Mouse (Mus musculus): ENCODE results near the gene Rp9. TPM values are rescaled to one million over a fixed set of nuclear protein-coding genes. Genes with fewer than 3 reads are reported as not detected.

Gene Rp9
- 10 to 100 TPM; 37.2 to 37.4 TPM for total RNA-seq (2021)
- long read RNA-seq, experiment 1, transcript Rp9-201 (6 exons, 1,134 nt), result major isoform, 22 of 22 reads
- long read RNA-seq, experiment 1, partial matches to known transcripts, result 0 of 22 reads
- long read RNA-seq, experiment 1, other reads (novel, unspliced or antisense), result 0 of 22 reads
- long read RNA-seq, experiment 2, transcript Rp9-201 (6 exons, 1,134 nt), result major isoform, 35 of 38 reads
- long read RNA-seq, experiment 2, partial matches to known transcripts, result 2 of 38 reads
- long read RNA-seq, experiment 2, other reads (novel, unspliced or antisense), result 1 of 38 reads

GRCm38 (mm10) chr9:22469643-22470042 lies at the start of gene Rp9:
Gene Rp9, minus strand, starts transcription at chr9:22469743.
- no peak for DNase-seq (ENCODE audit: low spot score in 2 of 2)

- DNase-seq (ENCODE audit: low spot score in 2 of 2), result peak; percentile 26 to 43
Measured at GRCm38 (mm10) chr9:22518394-22519041, 49.0 kb upstream of the Rp9 start.

GRCm38 (mm10) chr9:22515076-22515475 lies 45.5 kb upstream of the Rp9 start:
- DNase-seq (ENCODE audit: low spot score in 2 of 2), result no peak

GRCm38 (mm10) chr9:22505574-22505973 lies 36.0 kb upstream of the Rp9 start:
- DNase-seq (ENCODE audit: low spot score in 2 of 2), result no peak

GRCm38 (mm10) chr9:22503581-22503980 lies 34.0 kb upstream of the Rp9 start:
- no peak for DNase-seq (ENCODE audit: low spot score in 2 of 2)

GRCm38 (mm10) chr9:22502972-22503371 lies 33.4 kb upstream of the Rp9 start:
- DNase-seq (ENCODE audit: low spot score in 2 of 2), result no peak

GRCm38 (mm10) chr9:22497021-22497767 lies 27.7 kb upstream of the Rp9 start:
- no peak for DNase-seq (ENCODE audit: low spot score in 2 of 2)

GRCm38 (mm10) chr9:22495133-22495532 lies 25.6 kb upstream of the Rp9 start:
- no peak for DNase-seq (ENCODE audit: low spot score in 2 of 2)

GRCm38 (mm10) chr9:22494203-22494807 lies 24.8 kb upstream of the Rp9 start:
- no peak for DNase-seq (ENCODE audit: low spot score in 2 of 2)

GRCm38 (mm10) chr9:22488963-22489362 lies 19.4 kb upstream of the Rp9 start:
- DNase-seq (ENCODE audit: low spot score in 2 of 2), result no peak

GRCm38 (mm10) chr9:22486211-22486610 lies 16.7 kb upstream of the Rp9 start:
- no peak for DNase-seq (ENCODE audit: low spot score in 2 of 2)

- DNase-seq (ENCODE audit: low spot score in 2 of 2), result no peak
Measured at GRCm38 (mm10) chr9:22484562-22485308, 15.2 kb upstream of the Rp9 start.

GRCm38 (mm10) chr9:22483866-22484561 lies 14.5 kb upstream of the Rp9 start:
- no peak for DNase-seq (ENCODE audit: low spot score in 2 of 2)

GRCm38 (mm10) chr9:22478946-22479345 lies 9.4 kb upstream of the Rp9 start:
- DNase-seq (ENCODE audit: low spot score in 2 of 2), result no peak

GRCm38 (mm10) chr9:22476265-22476664 lies 6.7 kb upstream of the Rp9 start:
- peak in 1 of 2 experiments; percentile 9 for DNase-seq (ENCODE audit: low spot score in 2 of 2)

GRCm38 (mm10) chr9:22475424-22475868 lies 5.9 kb upstream of the Rp9 start, which contains the start of gene Bbs9:
Gene Bbs9, plus strand, starts transcription at chr9:22475715.
- peak; percentile 93 to 96 for DNase-seq (ENCODE audit: low spot score in 2 of 2)

GRCm38 (mm10) chr9:22468899-22469259 lies 664 bp downstream of the Rp9 start:
- DNase-seq (ENCODE audit: low spot score in 2 of 2), result no peak

- DNase-seq (ENCODE audit: low spot score in 2 of 2), result peak; percentile 32 to 57
Measured at GRCm38 (mm10) chr9:22468170-22468898, 1.2 kb downstream of the Rp9 start.

- peak in 1 of 2 experiments; percentile 34 for DNase-seq (ENCODE audit: low spot score in 2 of 2)
Measured at GRCm38 (mm10) chr9:22467371-22468169, 2.0 kb downstream of the Rp9 start.

All from layer of hippocampus, postnatal 14 days (tissue).